Mouse (Mus musculus): ENCODE measurements at regions not wholly inside any gene's neighbourhood (a gene's known extent, or its start where the extent isn't known, plus 50 kb on each side); places are given as distances from the start of the nearest gene placed in this dataset.

DNA sequence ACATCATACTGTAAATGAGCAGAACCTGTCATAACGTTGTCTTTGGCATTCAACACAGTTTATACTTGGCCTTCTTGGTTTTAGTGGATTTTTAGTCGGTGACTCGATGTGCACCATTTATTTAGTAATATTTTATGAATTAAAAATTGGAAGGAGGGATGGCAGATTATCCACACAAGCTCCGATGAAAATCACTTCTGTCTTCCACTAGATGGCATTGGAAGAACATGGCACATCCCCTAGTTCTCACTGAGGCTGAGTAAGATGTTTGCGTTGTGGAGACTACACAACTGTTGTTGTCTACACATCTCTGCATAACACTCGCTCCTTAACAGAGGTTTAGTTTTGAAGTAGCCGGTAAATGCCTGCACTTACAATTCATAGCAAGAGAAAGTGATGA is 66.5 kb upstream of the Gls start:
- no peak for TF ChIP-seq POLR2A (IDR thresholded peaks at IDR 0.05; ENCODE audit: extremely low read depth, insufficient read depth, low read length)
- TF ChIP-seq CTCF (IDR thresholded peaks at IDR 0.05; ENCODE audit: low read depth, low read length) = no peak

Measured in liver, adult 2 months (tissue).